Mouse (Mus musculus) myocyte (in vitro differentiated cells): ENCODE measurements at regions not wholly inside any gene's neighbourhood (a gene's known extent, or its start where the extent isn't known, plus 50 kb on each side); places are given as distances from the start of the nearest gene placed in this dataset.

Experiments used
- CEBPB ChIP-seq: IDR thresholded peaks from 2 replicates; pipeline ENCODE4 v1.6.1; 2011; ENCODE audit warnings: mild to moderate bottlenecking, moderate library complexity; ENCODE audit not compliant: poor library complexity, insufficient read depth, severe bottlenecking
- MAX ChIP-seq: IDR thresholded peaks from one replicate; pipeline ENCODE4 v1.6.1; 2011; ENCODE audit warnings: low read depth, mild to moderate bottlenecking, control low read depth
- MYOD1 ChIP-seq, 3 experiments: IDR thresholded peaks; one replicate each; pipeline ENCODE4 v1.6.1; 2011; ENCODE audit warnings: control low read depth in 2 of 3, low read depth in 2 of 3, mild to moderate bottlenecking in 2 of 3, moderate library complexity in 1 of 3; ENCODE audit not compliant: insufficient read length in 2 of 3, control insufficient read depth in 1 of 3
- MYOG ChIP-seq, 3 experiments: IDR thresholded peaks; one replicate each; pipeline ENCODE4 v1.6.1; 2011; ENCODE audit warnings: control low read depth in 2 of 3, low read depth in 2 of 3, mild to moderate bottlenecking in 2 of 3; ENCODE audit not compliant: insufficient read length in 2 of 3, control insufficient read depth in 1 of 3, insufficient read depth in 1 of 3
- POLR2A ChIP-seq: IDR thresholded peaks from one replicate; pipeline ENCODE4 v1.6.1; 2011; ENCODE audit warnings: low read depth, mild to moderate bottlenecking, control low read depth, moderate library complexity; ENCODE audit not compliant: insufficient read length
- POLR2AphosphoS2 ChIP-seq: IDR thresholded peaks from one replicate; pipeline ENCODE4 v1.6.1; 2011; ENCODE audit warnings: low read depth, control low read depth; ENCODE audit not compliant: insufficient read length
- REST ChIP-seq: IDR thresholded peaks from one replicate; pipeline ENCODE4 v1.6.1; 2011; ENCODE audit warnings: mild to moderate bottlenecking, control low read depth, moderate library complexity; ENCODE audit not compliant: insufficient read depth, insufficient read length
- SRF ChIP-seq: IDR thresholded peaks from one replicate; pipeline ENCODE4 v1.6.1; 2011; ENCODE audit warnings: low read depth; ENCODE audit not compliant: control insufficient read depth, insufficient read length
- TCF12 ChIP-seq: IDR thresholded peaks from one replicate; pipeline ENCODE4 v1.6.1; 2011; ENCODE audit warnings: mild to moderate bottlenecking, control low read depth; ENCODE audit not compliant: poor library complexity, insufficient read depth, severe bottlenecking
- USF1 ChIP-seq: IDR thresholded peaks from one replicate; pipeline ENCODE4 v1.6.1; 2011; ENCODE audit warnings: low read depth, mild to moderate bottlenecking, control low read depth, moderate library complexity

DNA sequence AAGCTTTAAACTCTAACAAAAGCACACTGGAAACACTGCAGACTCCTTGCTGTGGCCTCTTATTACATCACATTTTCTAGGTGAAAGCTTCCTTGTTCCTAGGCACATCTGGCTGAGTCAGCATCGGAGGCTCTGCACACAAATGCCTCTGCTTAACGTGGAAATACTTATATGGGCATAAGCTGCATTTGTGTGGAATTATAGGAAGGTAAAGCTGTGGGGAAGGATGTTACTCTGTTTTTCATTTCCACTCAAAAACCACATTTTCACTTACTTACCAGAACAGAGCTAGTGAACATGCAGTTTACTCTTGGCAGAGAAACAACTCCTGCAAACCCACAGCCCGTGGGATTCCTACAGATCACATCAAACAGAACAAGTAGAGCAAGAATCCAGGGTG, 609.9 kb downstream of the Efnb2 start:
- TF ChIP-seq POLR2A (no peak), TCF12 (no peak), REST (no peak), USF1 (no peak), CEBPB (no peak), MYOD1 (IDR thresholded peaks at IDR 0.05; ENCODE audit: control insufficient read depth in 1 of 3, insufficient read length in 2 of 3, low read depth in 2 of 3) (no peak), MYOG (IDR thresholded peaks at IDR 0.05; ENCODE audit: control insufficient read depth in 1 of 3, insufficient read depth in 1 of 3, insufficient read length in 2 of 3, low read depth in 2 of 3) (no peak), MAX (no peak), POLR2AphosphoS2 (no peak), SRF (no peak)
